Mouse (Mus musculus): ENCODE data around the gene Krt33a.

The Krt33a gene

GRCm38 (mm10) chr11:100016112-100016511 is at the start of gene Krt33a:
TSS of gene Krt33a (minus strand) at chr11:100016212.
- DNase-seq (ENCODE audit: low spot score), result no peak

- DNase-seq (ENCODE audit: low spot score), result no peak
Observed at GRCm38 (mm10) chr11:100058875-100059274, 42.9 kb upstream of the Krt33a start.

GRCm38 (mm10) chr11:100055686-100056655 is 40.0 kb upstream of the Krt33a start:
- DNase-seq (ENCODE audit: low spot score), result no peak

- no peak for DNase-seq (ENCODE audit: low spot score)
Observed at GRCm38 (mm10) chr11:100050451-100050850, 34.4 kb upstream of the Krt33a start, which contains the start of gene Krt31. TSS of gene Krt31 (minus strand) at chr11:100050551.

GRCm38 (mm10) chr11:100047193-100047592 is 31.2 kb upstream of the Krt33a start:
- DNase-seq (ENCODE audit: low spot score), result no peak

GRCm38 (mm10) chr11:100046303-100046866 is 30.4 kb upstream of the Krt33a start:
- no peak for DNase-seq (ENCODE audit: low spot score)

- no peak for DNase-seq (ENCODE audit: low spot score)
Observed at GRCm38 (mm10) chr11:100041454-100041853, 25.4 kb upstream of the Krt33a start, which contains the start of gene Krt34. TSS of gene Krt34 (minus strand) at chr11:100041554.

- DNase-seq (ENCODE audit: low spot score), result no peak
Observed at GRCm38 (mm10) chr11:100029768-100030167, 13.8 kb upstream of the Krt33a start, which contains the start of gene Krt33b. TSS of gene Krt33b (minus strand) at chr11:100029868.

GRCm38 (mm10) chr11:100021438-100021837 is 5.4 kb upstream of the Krt33a start:
- no peak for DNase-seq (ENCODE audit: low spot score)

GRCm38 (mm10) chr11:100019466-100019865 is 3.5 kb upstream of the Krt33a start:
- DNase-seq (ENCODE audit: low spot score), result no peak

- DNase-seq (ENCODE audit: low spot score), result no peak
Observed at GRCm38 (mm10) chr11:100013691-100014171, 2.3 kb downstream of the Krt33a start.

GRCm38 (mm10) chr11:100010682-100011081 is 5.3 kb downstream of the Krt33a start:
- DNase-seq (ENCODE audit: low spot score), result no peak

GRCm38 (mm10) chr11:100008336-100008735 is 7.7 kb downstream of the Krt33a start:
- DNase-seq (ENCODE audit: low spot score), result no peak

- no peak for DNase-seq (ENCODE audit: low spot score)
Observed at GRCm38 (mm10) chr11:100006624-100007023, 9.4 kb downstream of the Krt33a start.

- DNase-seq (ENCODE audit: low spot score), result no peak
Observed at GRCm38 (mm10) chr11:100005905-100006304, 10.1 kb downstream of the Krt33a start.

- peak; percentile 6 for DNase-seq (ENCODE audit: low spot score)
Observed at GRCm38 (mm10) chr11:100004846-100005245, 11.2 kb downstream of the Krt33a start.

- no peak for DNase-seq (ENCODE audit: low spot score)
Observed at GRCm38 (mm10) chr11:99999091-99999490, 16.9 kb downstream of the Krt33a start.

- no peak for DNase-seq (ENCODE audit: low spot score)
Observed at GRCm38 (mm10) chr11:99994384-99994661, 21.7 kb downstream of the Krt33a start.

- no peak for DNase-seq (ENCODE audit: low spot score)
Observed at GRCm38 (mm10) chr11:99993620-99994383, 22.2 kb downstream of the Krt33a start, which contains the start of gene Krtap17-1. TSS of gene Krtap17-1 (minus strand) at chr11:99993994.

- no peak for DNase-seq (ENCODE audit: low spot score)
Observed at GRCm38 (mm10) chr11:99990571-99990970, 25.4 kb downstream of the Krt33a start.

- no peak for DNase-seq (ENCODE audit: low spot score)
Observed at GRCm38 (mm10) chr11:99989881-99990405, 26.1 kb downstream of the Krt33a start.

- no peak for DNase-seq (ENCODE audit: low spot score)
Observed at GRCm38 (mm10) chr11:99988530-99988929, 27.5 kb downstream of the Krt33a start.
